Mouse (Mus musculus) cortical plate, adult 2 months (tissue): ENCODE measurements around the gene Cldn16. TPM values are rescaled to one million over a fixed set of nuclear protein-coding genes. Genes with fewer than 3 reads are reported as not detected.

ENCODE experiments used
- H3K27ac ChIP-seq: fragments of 200-500 bp; 2 replicates; pipeline ENCODE4 v1.5.1; 2012; ENCODE audit warnings: low read length, control low read depth, inconsistent platforms; ENCODE audit not compliant: insufficient read depth
- H3K4me1 ChIP-seq: fragments of 200-500 bp; 2 replicates; pipeline ENCODE4 v1.6.1; 2011; ENCODE audit warnings: low read length; ENCODE audit not compliant: control insufficient read depth, insufficient read depth
- H3K4me3 ChIP-seq: fragments of 200-500 bp; 2 replicates; pipeline ENCODE4 v1.5.1; 2011; ENCODE audit warnings: mild to moderate bottlenecking, low read length, control low read depth; ENCODE audit not compliant: insufficient read depth
- CTCF ChIP-seq: fragments of 200-500 bp; IDR thresholded peaks from 2 replicates; pipeline ENCODE4 v1.5.1; 2011; ENCODE audit warnings: mild to moderate bottlenecking, control low read depth, low read length; ENCODE audit not compliant: insufficient read depth; ENCODE audit errors: extremely low read depth
- POLR2A ChIP-seq: fragments of 200-500 bp; IDR thresholded peaks from 2 replicates; pipeline ENCODE4 v1.6.1; 2011; ENCODE audit warnings: mild to moderate bottlenecking, low read length, control low read depth; ENCODE audit not compliant: insufficient read depth; ENCODE audit errors: extremely low read depth
- polyA plus RNA-seq: library from polyadenylated mRNA; depleted of rRNA; stranded (reverse); fragments of >200 nt; gene quantifications from 2 replicates; pipeline ENCODE4 v1.2.3, GENCODE M21; 2012; rRNA removed

Cldn16 gene
- polyA plus RNA-seq, 1 experiment = not detected

GRCm38 (mm10) chr16:26530451-26530850 is 67.5 kb downstream of the Cldn16 start:
- Histone ChIP-seq H3K4me3 (no peak overlapping the region), H3K4me1 (no peaks in the 10 kb centered on the region), H3K27ac (no peak overlapping the region)
- TF ChIP-seq CTCF = no peak
- no peak for TF ChIP-seq POLR2A

- Histone ChIP-seq H3K27ac (no peak overlapping the region), H3K4me1 (no peaks in the 10 kb centered on the region), H3K4me3 (no peak overlapping the region)
- TF ChIP-seq POLR2A (no peak), CTCF (no peak)
These were observed 69.4 kb downstream of the Cldn16 start for GRCm38 (mm10) chr16:26532287-26532686.

Other genes starting within 250 kb of the Cldn16 start
- 1.4 and 1.5 TPM in 2 replicates for gene Cldn1, start 91.3 kb upstream of the Cldn16 start, polyA plus RNA-seq
- gene Tmem207, start 63.6 kb downstream of the Cldn16 start, polyA plus RNA-seq = not detected in 2 replicates
- 28.0 and 29.2 TPM in 2 replicates for gene Il1rap, start 118.6 kb downstream of the Cldn16 start, polyA plus RNA-seq